Mouse (Mus musculus): ENCODE results near the gene BC048671. TPM values are rescaled to one million over a fixed set of nuclear protein-coding genes. Genes with fewer than 3 reads are reported as not detected.

BC048671 gene
- polyA plus RNA-seq, 1 experiment from 2014 or later, result not detected

Other genes starting within 250 kb of the BC048671 start
- not detected in 2 replicates for gene Vmn1r49, start 222.7 kb upstream of the BC048671 start, polyA plus RNA-seq (2016; fragmentation: Nextera tagmentation; extraction: Ambion mirVana)
- gene Vmn1r50, start 199.8 kb upstream of the BC048671 start, polyA plus RNA-seq (2016; fragmentation: Nextera tagmentation; extraction: Ambion mirVana), result not detected in 2 replicates
- not detected in 2 replicates for gene Vmn1r51, start 178.6 kb upstream of the BC048671 start, polyA plus RNA-seq (2016; fragmentation: Nextera tagmentation; extraction: Ambion mirVana)
- gene Vmn1r52, start 126.4 kb upstream of the BC048671 start, polyA plus RNA-seq (2016; fragmentation: Nextera tagmentation; extraction: Ambion mirVana), result not detected in 2 replicates
- not detected in 2 replicates for gene V1ra8, start 98.4 kb upstream of the BC048671 start, polyA plus RNA-seq (2016; fragmentation: Nextera tagmentation; extraction: Ambion mirVana)
- gene Vmn1r53, start 76.8 kb upstream of the BC048671 start, polyA plus RNA-seq (2016; fragmentation: Nextera tagmentation; extraction: Ambion mirVana), result not detected in 2 replicates
- not detected in 2 replicates for gene Vmn1r54, start 54.9 kb upstream of the BC048671 start, polyA plus RNA-seq (2016; fragmentation: Nextera tagmentation; extraction: Ambion mirVana)
- 0.10 TPM in 1 of 2 replicates, not detected in the other for gene Chst13, start 24.0 kb downstream of the BC048671 start, polyA plus RNA-seq (2016; fragmentation: Nextera tagmentation; extraction: Ambion mirVana)
- gene Uroc1, start 32.1 kb downstream of the BC048671 start, polyA plus RNA-seq (2016; fragmentation: Nextera tagmentation; extraction: Ambion mirVana), result not detected in 2 replicates
- 9.2 and 10.0 TPM in 2 replicates for gene Zxdc, start 68.3 kb downstream of the BC048671 start, polyA plus RNA-seq (2016; fragmentation: Nextera tagmentation; extraction: Ambion mirVana)
- 0.08 and 0.12 TPM in 2 replicates for gene Cfap100, start 127.6 kb downstream of the BC048671 start, polyA plus RNA-seq (2016; fragmentation: Nextera tagmentation; extraction: Ambion mirVana)
- 6.6 and 7.3 TPM in 2 replicates for gene Klf15, start 161.4 kb downstream of the BC048671 start, polyA plus RNA-seq (2016; fragmentation: Nextera tagmentation; extraction: Ambion mirVana)
- gene Aldh1l1, start 185.2 kb downstream of the BC048671 start, polyA plus RNA-seq (2016; fragmentation: Nextera tagmentation; extraction: Ambion mirVana), result 1.1 and 2.1 TPM in 2 replicates